Mouse (Mus musculus): ENCODE measurements around the gene Tcf3.

- TF ChIP-seq CTCF (IDR thresholded peaks at IDR 0.05; ENCODE audit: borderline replicate concordance, extremely low read depth, insufficient read depth, insufficient read length), result no peak
- no peak for TF ChIP-seq POLR2A (IDR thresholded peaks at IDR 0.05; ENCODE audit: borderline replicate concordance, extremely low read depth, insufficient read depth, insufficient read length, poor library complexity, severe bottlenecking)
These were observed 67.7 kb downstream of the Tcf3 start for GRCm38 (mm10) chr10:80365736-80366135.
